In genomic region chr13:28297098-28297497, GRCm38 (mm10) we compare ENCODE assay signal across 32 mouse cellular contexts. TPM values are rescaled to one million over a fixed set of nuclear protein-coding genes. Genes with fewer than 3 reads are reported as not detected.
DNase-seq lines count a peak whose midpoint lies in the region; ATAC-seq and TF ChIP-seq lines count a peak whose summit lies in the region.
"Had no signal": no experiment of that assay in that cellular context is flagged by ENCODE, and none has a peak within 500 bp of the region (broad histone marks: within the 10 kb centered on the region; RNA-seq: fewer than 3 reads in every experiment).

No protein-coding gene starts in this region.

- WGBS in kidney, adult 2 months: 54% methylated on average over 2 of the region's 2 CpGs
- 86% methylated on average over 2 of the region's 2 CpGs for WGBS in midbrain, embryonic 15.5 days
- WGBS in midbrain, embryonic 13.5 days: 93% methylated on average over 2 of the region's 2 CpGs
- 58% methylated on average over 2 of the region's 2 CpGs for WGBS in liver, embryonic 14.5 days (ENCODE audit: insufficient replicate concordance)

- no peaks in the 10 kb centered on the region for H3K4me1 ChIP-seq in kidney, adult 2 months (ENCODE audit: control insufficient read depth, insufficient read depth, low read length)
- peaks cover 29% of the 10 kb centered on the region for H3K4me1 ChIP-seq in midbrain, embryonic 15.5 days
- H3K4me1 ChIP-seq in midbrain, embryonic 13.5 days (replicated peaks): peaks cover 38% of the 10 kb centered on the region
- H3K4me1 ChIP-seq in liver, embryonic 14.5 days (replicated peaks; ENCODE audit: control insufficient read depth in 2 of 2, insufficient read depth in 2 of 2, low read length in 1 of 2): peaks cover 0 to 6% of the 10 kb centered on the region in 2 experiments; a peak in 2 of 4 replicates

- H3K27ac ChIP-seq in kidney, adult 2 months (ENCODE audit: insufficient read depth, low read depth, low read length): no peak overlapping the region
- H3K27ac ChIP-seq in midbrain, embryonic 15.5 days: 0 out of 2 replicates have a peak overlapping the region, but pooled peaks have one; percentile 48
- no peak overlapping the region for H3K27ac ChIP-seq in midbrain, embryonic 13.5 days
- no peak overlapping the region for H3K27ac ChIP-seq in liver, embryonic 14.5 days
- H3K27ac ChIP-seq: embryonic facial prominence, embryonic 13.5 days; forebrain, embryonic 12.5 days; hindbrain, postnatal 0 days; kidney, postnatal 0 days; limb, embryonic 10.5 days; limb, embryonic 15.5 days; neural tube, embryonic 12.5 days; stomach, postnatal 0 days had no signal

- no peaks in the 10 kb centered on the region for H3K36me3 ChIP-seq in kidney, adult 2 months (ENCODE audit: control insufficient read depth, insufficient read depth, low read length)
- H3K36me3 ChIP-seq in midbrain, embryonic 15.5 days (replicated peaks): no peaks in the 10 kb centered on the region
- H3K36me3 ChIP-seq in midbrain, embryonic 13.5 days: no peaks in the 10 kb centered on the region
- H3K36me3 ChIP-seq in liver, embryonic 14.5 days (replicated peaks; ENCODE audit: control insufficient read depth, insufficient read depth, low read depth): no peaks in the 10 kb centered on the region
- H3K36me3 ChIP-seq: embryonic facial prominence, embryonic 13.5 days; forebrain, embryonic 12.5 days; hindbrain, embryonic 12.5 days; limb, embryonic 10.5 days; limb, embryonic 15.5 days; neural tube, embryonic 12.5 days had no signal

- H3K4me2 ChIP-seq in midbrain, embryonic 15.5 days: no peak overlapping the region
- H3K4me2 ChIP-seq in midbrain, embryonic 13.5 days (replicated peaks): no peak overlapping the region
- peak overlapping the region; percentile 15; the same call in 1 of the 2 replicates for H3K4me2 ChIP-seq in liver, embryonic 14.5 days (ENCODE audit: low read depth)
- H3K4me2 ChIP-seq: embryonic facial prominence, embryonic 13.5 days; forebrain, embryonic 12.5 days; hindbrain, embryonic 12.5 days; limb, embryonic 15.5 days; lung, embryonic 14.5 days; midbrain, embryonic 11.5 days; neural tube, embryonic 12.5 days had no signal

- no peak for TF ChIP-seq POLR2A in kidney, adult 2 months (IDR thresholded peaks at IDR 0.05; ENCODE audit: low read depth, low read length)

- no peak for TF ChIP-seq EP300 in liver, embryonic 14.5 days (IDR thresholded peaks at IDR 0.05; ENCODE audit: low read depth)

- DNase-seq in kidney, adult 2 months: peak; percentile 16
- no peak for DNase-seq in kidney, postnatal 4 days
- no peak for DNase-seq in liver, embryonic 14.5 days (ENCODE audit: low read depth in 3 of 3, low spot score in 3 of 3)
- DNase-seq in right cerebral cortex, postnatal 10 days (ENCODE audit: low spot score in 2 of 2): no peak
- DNase-seq: adrenal gland, adult 2 months; adrenal gland, postnatal 36 days; cerebellum, adult 18-20 months; cerebellum, postnatal 10 days; gastrocnemius, postnatal 14 days; heart, postnatal 36 days; kidney, adult 11 months; layer of hippocampus, postnatal 36 days; lung, embryonic 14.5 days; right cerebral cortex, adult 18-20 months; right cerebral cortex, postnatal 4 days; thymus, adult 2 months; thymus, postnatal 4 days had no signal

- no peak for TF ChIP-seq CTCF in kidney, adult 2 months (conservative IDR thresholded peaks at IDR 0.05; ENCODE audit: insufficient read depth, insufficient read length, low read depth, low read length)
- TF ChIP-seq CTCF in liver, embryonic 14.5 days (IDR thresholded peaks at IDR 0.05; ENCODE audit: low read depth): no peak

- ATAC-seq in midbrain, embryonic 15.5 days (replicated peaks): no peak
- no peak for ATAC-seq in midbrain, embryonic 13.5 days
- ATAC-seq in liver, embryonic 14.5 days (ENCODE audit: insufficient read depth): no peak
- no peak for ATAC-seq in activated CD4-positive, CD25-positive, alpha-beta regulatory T cell, adult 4 months
- ATAC-seq: CD4-positive, CD25-positive, alpha-beta regulatory T cell, adult 4 months; hindbrain, postnatal 0 days had no signal

- H3K4me3 ChIP-seq in kidney, adult 2 months (ENCODE audit: insufficient read depth, low read depth, low read length): no peak overlapping the region
- no peak overlapping the region for H3K4me3 ChIP-seq in midbrain, embryonic 15.5 days
- H3K4me3 ChIP-seq in midbrain, embryonic 13.5 days (replicated peaks): no peak overlapping the region
- no peak overlapping the region for H3K4me3 ChIP-seq in liver, embryonic 14.5 days (ENCODE audit: insufficient read depth in 1 of 2, low read depth in 2 of 2, low read length in 2 of 2)
- H3K4me3 ChIP-seq: embryonic facial prominence, embryonic 13.5 days; erythroblast, embryonic 14.5 days; forebrain, embryonic 12.5 days; hindbrain, embryonic 12.5 days; limb, embryonic 10.5 days; limb, embryonic 15.5 days; neural tube, embryonic 12.5 days had no signal

- H3K9me3 ChIP-seq in midbrain, embryonic 15.5 days: no peaks in the 10 kb centered on the region
- H3K9me3 ChIP-seq in midbrain, embryonic 13.5 days: no peaks in the 10 kb centered on the region
- H3K9me3 ChIP-seq in liver, embryonic 14.5 days (ENCODE audit: control insufficient read depth, low read length): no peaks in the 10 kb centered on the region
- H3K9me3 ChIP-seq: embryonic facial prominence, embryonic 13.5 days; forebrain, embryonic 12.5 days; hindbrain, embryonic 12.5 days; limb, embryonic 10.5 days; limb, embryonic 15.5 days; neural tube, embryonic 12.5 days had no signal

- no peaks in the 10 kb centered on the region for H3K27me3 ChIP-seq in kidney, adult 2 months (replicated peaks; ENCODE audit: control insufficient read depth, insufficient read depth, low read length)
- H3K27me3 ChIP-seq in midbrain, embryonic 15.5 days (replicated peaks): no peaks in the 10 kb centered on the region
- no peaks in the 10 kb centered on the region for H3K27me3 ChIP-seq in midbrain, embryonic 13.5 days
- H3K27me3 ChIP-seq in liver, embryonic 14.5 days (ENCODE audit: control insufficient read depth, insufficient read depth, low read length): no peaks in the 10 kb centered on the region
- H3K27me3 ChIP-seq: embryonic facial prominence, embryonic 13.5 days; forebrain, embryonic 12.5 days; hindbrain, embryonic 12.5 days; limb, embryonic 15.5 days; neural tube, embryonic 12.5 days had no signal

- H3K9ac ChIP-seq in midbrain, embryonic 15.5 days: no peak overlapping the region
- no peak overlapping the region for H3K9ac ChIP-seq in midbrain, embryonic 13.5 days (replicated peaks)
- no peak overlapping the region for H3K9ac ChIP-seq in liver, embryonic 14.5 days (replicated peaks)
- H3K9ac ChIP-seq: embryonic facial prominence, embryonic 13.5 days; forebrain, embryonic 12.5 days; hindbrain, embryonic 12.5 days; limb, embryonic 15.5 days; lung, embryonic 14.5 days; neural tube, embryonic 12.5 days had no signal

RNA-seq across cellular contexts. Expression of gene Gm11361, which starts 39.8 kb away (rescaled TPM):
- 0.67 and 1.5 TPM in 2 replicates for polyA plus RNA-seq in kidney, adult 2 months (2012; rRNA removed)
- polyA plus RNA-seq in midbrain, embryonic 15.5 days (2015; fragmentation: Nextera tagmentation; extraction: Ambion mirVana): 3.2 and 3.4 TPM in 2 replicates
- 2.1 and 5.2 TPM in 2 replicates for polyA plus RNA-seq in midbrain, embryonic 13.5 days (2015; fragmentation: Nextera tagmentation; extraction: Ambion mirVana)
- 0.38 and 1.7 TPM in 2 replicates for polyA plus RNA-seq in liver, embryonic 14.5 days (2012; rRNA removed)
- polyA plus RNA-seq in liver, embryonic 14.5 days (2014; fragmentation: Nextera tagmentation; extraction: Ambion mirVana): 3.2 and 5.3 TPM in 2 replicates
- polyA plus RNA-seq in activated CD4-positive, CD25-positive, alpha-beta regulatory T cell, adult 4 months (2017; shearing (Covaris generic)): 10 to 100 TPM; 32.9 to 38.9 TPM
- polyA plus RNA-seq: adrenal gland, adult 2 months had no signal
